Mouse (Mus musculus): ENCODE data around the gene Atp6v0a4.

DNA sequence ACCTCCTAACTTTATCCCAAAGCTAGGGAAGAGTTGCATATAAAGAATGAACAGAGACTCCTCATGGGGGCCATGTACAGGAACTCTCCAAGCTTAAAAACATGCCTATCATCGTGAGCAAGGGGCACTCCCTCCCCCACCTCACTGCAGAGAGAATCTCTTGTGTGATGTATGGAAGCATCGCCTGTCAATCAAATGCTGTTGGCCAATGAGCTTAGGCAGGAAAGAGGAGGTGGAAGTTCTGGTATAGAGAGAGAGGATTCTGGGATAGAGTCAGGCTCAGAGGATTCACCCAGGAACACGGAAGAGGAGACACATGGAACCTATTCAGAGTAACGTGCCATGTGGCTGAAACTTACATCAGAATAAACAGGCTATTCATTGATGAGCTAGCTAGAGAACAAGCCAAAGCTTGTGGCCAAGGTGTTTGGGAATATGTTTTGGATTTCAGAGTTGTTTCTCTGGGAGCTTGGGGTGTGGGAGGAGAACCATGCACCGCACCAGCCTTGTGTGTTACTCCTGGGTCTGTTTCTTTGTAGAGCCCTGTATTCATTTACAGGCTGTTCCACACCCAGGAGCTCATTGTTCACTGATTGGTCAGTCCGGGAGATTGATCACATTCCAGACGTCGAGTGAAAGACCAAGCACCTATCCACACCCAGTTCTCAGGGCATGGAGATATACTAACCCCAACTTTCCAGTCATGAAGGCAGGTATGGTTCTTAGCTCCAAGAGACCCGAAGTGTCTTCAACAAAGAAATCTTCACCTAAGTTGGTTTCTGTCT, 37.0 kb downstream of the Atp6v0a4 start:
- TF ChIP-seq CTCF (IDR thresholded peaks at IDR 0.05; ENCODE audit: insufficient read depth, low read length) (no peak), POLR2A (IDR thresholded peaks at IDR 0.05; ENCODE audit: borderline replicate concordance, extremely low read depth, low read depth, low read length) (no peak)

Measured in lung, adult 2 months (tissue).